Mouse (Mus musculus): ENCODE measurements around the gene Gm5108. TPM values are rescaled to one million over a fixed set of nuclear protein-coding genes. Genes with fewer than 3 reads are reported as not detected.

Gm5108 gene
- polyA plus RNA-seq, 2 experiments = not detected

DNA sequence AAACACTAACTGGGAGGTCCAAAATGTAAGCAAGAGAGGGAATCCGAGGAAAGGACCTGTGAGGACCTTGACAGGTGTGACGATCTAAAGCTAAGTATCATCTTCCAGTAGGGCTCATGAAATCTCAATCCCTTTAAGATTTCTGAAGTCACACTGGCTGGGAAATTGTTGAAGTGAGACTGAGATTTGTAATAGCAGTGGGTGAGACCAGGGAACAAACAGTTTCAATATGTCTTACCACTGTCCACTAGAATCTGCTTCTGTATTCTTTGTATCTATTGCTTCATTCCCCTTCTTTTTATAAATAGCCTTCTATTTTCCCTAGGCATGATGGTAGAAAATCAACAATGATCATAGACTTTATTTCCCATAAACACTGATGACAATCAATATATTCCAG lies 79.4 kb downstream of the Gm5108 start:
- ATAC-seq (ENCODE audit: low FRiP score, low read depth) (no peak), DNase-seq (ENCODE audit: low spot score) (no peak)
- Histone ChIP-seq H3K9me3 (ENCODE audit: control insufficient read depth, low read length) (no peaks in the 10 kb centered on the region), H3K36me3 (ENCODE audit: control insufficient read depth, insufficient read depth, low read length) (no peaks in the 10 kb centered on the region), H3K27ac (replicated peaks; ENCODE audit: low read depth, low read length) (no peak overlapping the region), H3K4me1 (ENCODE audit: control insufficient read depth, insufficient read depth, low read length) (no peaks in the 10 kb centered on the region), H3K4me3 (replicated peaks; ENCODE audit: low read length) (no peak overlapping the region), H3K9ac (ENCODE audit: low read depth, low read length, severe bottlenecking) (no peak overlapping the region), H3K27me3 (ENCODE audit: control insufficient read depth, insufficient read depth, low read length) (no peaks in the 10 kb centered on the region), H3K4me2 (replicated peaks; ENCODE audit: low read depth, low read length, severe bottlenecking) (no peak overlapping the region)
- 70% methylated on average over 2 of the region's 2 CpGs for WGBS
- TF ChIP-seq POLR2A (IDR thresholded peaks at IDR 0.05; ENCODE audit: borderline replicate concordance, extremely low read depth, insufficient read depth, insufficient read length) = no peak

Other genes starting within 250 kb of the Gm5108 start
- 7.1 and 7.3 TPM in 2 replicates for gene Atp8a1, start 94.2 kb upstream of the Gm5108 start, polyA plus RNA-seq (2012; rRNA removed)
- gene Atp8a1, start 94.2 kb upstream of the Gm5108 start, polyA plus RNA-seq (2014; fragmentation: Nextera tagmentation; extraction: Ambion mirVana) = 6.9 and 9.0 TPM in 2 replicates
- not detected in 2 replicates for gene Gm21905, start 4.8 kb downstream of the Gm5108 start, polyA plus RNA-seq (2012; rRNA removed)
- not detected in 2 replicates for gene Gm21905, start 4.8 kb downstream of the Gm5108 start, polyA plus RNA-seq (2014; fragmentation: Nextera tagmentation; extraction: Ambion mirVana)
- gene Grxcr1, start 90.2 kb downstream of the Gm5108 start, polyA plus RNA-seq (2012; rRNA removed) = not detected in 2 replicates
- gene Grxcr1, start 90.2 kb downstream of the Gm5108 start, polyA plus RNA-seq (2014; fragmentation: Nextera tagmentation; extraction: Ambion mirVana) = not detected in 2 replicates